Mouse (Mus musculus): Measurements from ENCODE around the gene Galntl6.

GRCm38 (mm10) chr8:58313482-58313881 is 599.0 kb downstream of the Galntl6 start:
- TF ChIP-seq CTCF (IDR thresholded peaks at IDR 0.05; ENCODE audit: extremely low read depth, insufficient read depth, insufficient read length, insufficient replicate concordance) = no peak
- no peak for TF ChIP-seq POLR2A (IDR thresholded peaks at IDR 0.05; ENCODE audit: low read depth, low read length)
